Mouse (Mus musculus): ENCODE data around the gene Abl2. TPM values are rescaled to one million over a fixed set of nuclear protein-coding genes. Genes with fewer than 3 reads are reported as not detected.
"Not testable (repeated sequence)": the region's sequence is repeated elsewhere in the genome, so short reads cannot be mapped to it uniquely, and the experiment has no call there.

Gene Abl2
- polyA plus RNA-seq (2017; shearing (Covaris generic)) = 1 to 10 TPM; 2.8 to 6.1 (median 4.6) TPM

DNA sequence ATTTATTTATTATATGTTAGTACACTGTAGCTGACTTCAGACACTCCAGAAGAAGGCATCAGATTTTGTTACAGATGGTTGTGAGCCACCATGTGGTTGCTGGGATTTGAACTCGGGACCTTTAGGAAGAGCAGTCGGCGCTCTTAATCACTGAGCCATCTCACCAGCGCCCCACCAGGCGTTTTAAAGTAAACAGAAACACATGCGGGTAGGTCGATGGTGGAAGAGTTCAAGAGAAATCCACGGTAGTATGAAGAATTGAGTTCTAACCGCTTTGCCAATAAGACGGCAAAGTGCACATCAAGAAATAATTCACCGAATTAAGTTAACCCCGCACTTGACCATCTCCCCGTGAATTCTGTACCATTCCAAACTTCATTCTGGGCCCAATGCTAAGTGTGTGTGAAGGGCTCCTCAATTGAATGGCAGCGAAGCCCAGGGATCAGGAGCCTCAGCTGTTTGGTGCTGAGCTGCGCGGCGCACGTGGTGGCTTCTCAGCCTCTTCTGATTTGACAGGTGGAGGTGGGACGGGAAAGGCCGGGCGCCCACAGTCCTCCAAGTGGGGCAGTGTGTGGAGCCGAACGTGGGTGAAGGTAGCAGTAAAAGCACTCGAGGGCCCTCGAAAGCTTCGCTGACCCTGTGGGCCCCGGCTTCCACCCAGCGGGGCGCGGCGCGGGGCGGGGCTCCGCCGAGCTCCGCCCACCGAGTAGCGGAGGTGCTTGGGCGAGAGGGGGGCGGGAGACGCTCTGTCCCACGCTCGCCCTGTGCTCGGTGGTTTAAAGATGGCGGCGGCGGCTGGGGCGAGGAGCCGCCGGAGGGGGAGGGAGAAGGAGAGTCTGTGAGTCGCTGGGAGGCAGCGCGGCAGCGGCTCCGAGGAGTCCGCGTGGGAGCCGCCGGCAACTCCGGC lies at the start of gene Abl2:
TSS of gene Abl2 (plus strand) at position 763 of the 907 bp plus-strand sequence.
- peak; percentile 92 for ATAC-seq

DNA sequence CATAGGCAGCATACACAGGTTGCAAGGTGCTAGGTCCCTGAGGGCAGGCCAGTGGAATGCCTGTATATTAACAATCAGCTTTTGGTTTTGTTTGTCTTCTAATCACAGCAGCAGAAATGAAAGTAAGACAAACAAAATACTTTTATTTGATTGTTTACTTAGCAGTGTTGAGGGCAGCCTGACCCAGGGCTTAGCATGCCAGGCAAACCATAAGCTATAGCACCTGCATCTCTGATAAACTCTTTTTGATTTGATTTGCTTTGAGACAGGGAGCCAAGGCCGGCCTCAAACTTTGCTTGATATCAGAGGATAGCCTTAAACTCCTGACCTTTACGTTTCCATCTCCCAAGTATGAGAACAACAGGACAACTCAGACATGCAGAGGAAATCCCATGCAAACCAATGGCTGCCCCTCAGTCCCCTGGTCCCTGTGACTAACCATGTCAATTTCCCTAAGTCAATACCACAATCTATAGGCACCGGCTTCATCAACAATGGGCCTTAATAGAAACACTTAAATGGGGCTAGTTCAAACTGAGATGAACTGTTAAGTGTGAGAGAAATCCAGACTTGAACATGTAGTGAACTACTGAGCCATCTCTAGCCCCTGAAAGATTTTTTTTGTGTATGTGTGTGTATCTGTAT lies 38.3 kb upstream of the Abl2 start:
- no peak for ATAC-seq

DNA sequence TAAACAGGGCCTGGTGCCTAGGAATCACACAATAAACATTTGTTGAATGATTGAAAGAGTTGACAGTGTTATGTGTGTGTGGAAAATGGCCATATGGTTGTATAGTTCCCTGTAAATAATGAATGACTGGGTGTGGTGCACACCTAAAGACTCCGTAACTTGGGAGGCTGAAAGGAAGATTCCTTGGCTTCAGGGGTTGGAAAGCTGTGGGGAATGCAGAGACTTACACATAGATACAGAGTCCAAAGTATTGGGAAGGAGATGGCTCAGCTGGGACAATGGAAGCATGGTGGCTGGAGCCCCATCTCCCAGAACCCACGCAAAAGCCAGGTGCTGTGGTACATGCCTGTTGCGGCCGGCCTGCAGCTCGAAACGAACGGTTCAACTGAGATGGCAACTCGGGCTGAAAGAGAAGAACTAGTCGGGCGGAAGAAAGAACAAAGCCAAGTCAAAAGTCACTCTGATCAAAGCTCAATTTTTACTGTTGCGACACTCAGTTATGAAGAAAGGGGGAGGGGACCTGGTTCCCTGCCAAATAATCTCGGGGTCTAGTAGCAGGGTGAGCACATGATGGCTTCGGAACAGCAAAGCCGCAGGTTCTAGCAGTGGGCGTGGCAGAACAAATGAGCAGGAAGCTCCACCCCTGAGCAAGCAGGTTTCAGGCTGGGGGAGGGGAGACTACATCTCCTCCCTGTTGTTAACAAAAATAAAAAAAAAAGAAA lies 36.6 kb upstream of the Abl2 start:
- ATAC-seq = peak; percentile 89

DNA sequence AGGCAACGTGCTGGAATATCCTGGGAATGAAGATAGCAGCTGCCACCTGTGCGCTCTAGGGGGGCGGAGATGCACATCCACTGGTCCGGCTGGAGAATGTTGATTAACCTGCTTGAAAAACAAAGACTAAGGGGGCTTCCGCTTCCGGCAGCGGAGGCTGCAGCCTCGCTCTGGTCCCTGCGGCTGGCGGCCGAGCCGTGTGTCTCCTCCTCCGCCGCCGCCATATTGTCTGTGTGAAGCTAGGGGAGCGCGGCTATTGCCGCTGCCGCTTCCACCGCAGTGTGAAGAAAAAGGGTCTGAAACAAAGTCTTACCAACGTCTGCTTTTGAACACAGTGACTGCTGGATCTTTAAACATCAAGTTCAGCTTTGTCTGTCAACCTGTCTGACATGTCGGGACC lies 34.7 kb upstream of the Abl2 start, which contains the start of gene Gm10031:
TSS of gene Gm10031 (plus strand) at position 171 of the 400 bp plus-strand sequence.
- ATAC-seq = peak; percentile 52

DNA sequence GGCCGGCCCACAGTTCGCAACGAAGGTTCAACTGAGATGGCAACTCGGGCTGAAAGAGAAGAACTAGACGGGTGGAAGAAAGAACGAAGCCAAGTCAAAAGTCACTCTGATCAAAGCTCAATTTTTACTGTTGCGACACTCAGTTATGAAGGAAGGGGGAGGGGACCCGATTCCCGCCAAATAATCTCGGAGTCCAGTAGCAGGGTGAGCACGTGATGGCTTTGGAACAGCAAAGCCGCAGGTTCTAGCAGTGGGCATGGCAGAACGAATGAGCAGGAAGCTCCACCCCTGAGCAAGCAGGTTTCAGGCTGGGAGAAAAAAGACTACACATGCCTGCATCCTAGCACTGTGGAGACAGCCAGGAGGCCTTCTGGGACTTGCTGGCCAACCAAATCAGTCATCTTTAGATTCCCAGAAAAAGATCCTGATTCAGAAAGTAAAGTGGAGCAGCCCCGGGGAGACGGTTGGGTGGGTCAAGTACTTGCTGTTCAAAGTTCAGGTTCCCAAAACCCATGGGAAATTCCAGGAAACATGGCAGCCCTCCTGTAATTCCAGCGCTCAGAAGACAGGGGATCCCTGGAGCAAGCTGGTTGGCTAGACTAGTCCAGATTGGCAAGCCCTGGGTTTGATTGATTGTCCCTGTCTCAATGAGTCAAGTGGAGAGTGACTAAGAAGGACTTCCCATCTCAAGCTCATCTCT lies 26.0 kb upstream of the Abl2 start:
- not testable (repeated sequence) for ATAC-seq

DNA sequence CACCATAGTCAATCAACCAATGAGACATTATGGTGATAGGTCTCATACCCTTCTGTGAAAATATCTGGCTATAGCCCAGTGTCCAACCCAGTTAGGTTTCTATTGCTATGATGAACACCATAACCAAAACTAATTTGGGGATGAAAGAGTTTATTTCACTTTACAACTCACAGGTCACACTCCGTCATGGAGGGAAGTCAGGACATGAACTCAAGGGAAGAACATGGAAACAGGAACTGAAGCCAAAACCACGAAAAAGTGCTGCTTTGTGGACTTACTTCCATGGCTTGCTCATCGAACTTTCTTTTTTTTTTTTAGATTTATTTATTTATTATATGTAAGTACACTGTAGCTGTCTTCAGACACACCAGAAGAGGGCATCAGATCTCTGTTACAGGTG lies 25.1 kb upstream of the Abl2 start:
- no peak for ATAC-seq

DNA sequence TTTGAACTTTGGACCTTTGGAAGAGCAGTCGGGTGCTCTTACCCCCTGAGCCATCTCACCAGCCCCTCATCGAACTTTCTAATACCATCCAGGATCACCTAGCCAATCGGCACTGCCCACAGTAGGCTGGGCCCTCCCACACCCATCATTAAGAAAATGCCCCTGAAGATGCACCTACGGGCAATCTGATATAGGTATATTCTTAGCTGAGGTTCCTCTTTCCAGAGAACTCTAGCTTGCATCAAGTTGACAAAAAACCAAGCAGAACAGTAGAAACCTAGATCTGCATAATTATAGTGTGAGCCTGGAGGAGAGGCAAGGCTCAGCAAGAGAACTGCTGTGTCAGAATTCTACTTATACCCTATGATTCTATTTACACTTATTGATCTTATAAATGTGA lies 24.7 kb upstream of the Abl2 start:
- ATAC-seq = no peak

DNA sequence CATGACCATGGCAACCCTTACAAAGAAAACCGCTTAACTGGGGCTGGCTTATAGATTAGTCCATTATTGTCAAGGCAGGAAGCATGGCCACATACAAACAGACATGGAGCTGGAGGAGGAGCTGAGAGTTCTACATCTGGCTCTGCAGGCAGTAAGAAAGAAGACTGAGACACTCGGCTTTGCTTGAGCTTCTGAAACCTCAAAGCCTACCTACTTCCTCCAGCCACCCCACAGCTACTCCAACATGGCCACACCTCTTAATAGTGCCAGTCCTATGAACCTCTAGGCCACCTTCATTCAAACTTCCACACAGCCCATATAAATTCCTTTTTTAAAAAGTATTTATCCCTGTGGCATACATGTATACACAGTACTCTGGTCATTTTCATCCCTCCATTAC lies 21.6 kb upstream of the Abl2 start:
- peak; percentile 38 for ATAC-seq

DNA sequence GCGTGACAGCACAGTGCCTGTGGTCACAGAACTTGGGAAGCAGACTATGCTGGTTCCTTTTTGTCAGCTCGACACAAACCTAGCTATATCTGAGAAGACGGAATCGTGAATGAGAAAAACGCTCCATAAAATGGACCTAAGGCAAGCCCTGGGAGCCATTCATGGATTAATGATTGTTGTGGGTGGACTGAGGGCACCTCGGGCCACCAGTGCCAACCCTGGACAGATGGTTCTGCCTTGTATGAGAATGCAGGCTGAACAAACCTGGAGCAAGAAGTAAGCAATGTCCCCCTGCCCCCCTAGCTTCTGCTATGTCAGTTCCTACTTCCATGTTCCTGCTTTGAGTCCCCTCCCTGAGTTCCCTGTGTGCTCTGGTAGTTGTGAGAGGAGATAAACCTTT lies 20.9 kb upstream of the Abl2 start:
- no peak for ATAC-seq

DNA sequence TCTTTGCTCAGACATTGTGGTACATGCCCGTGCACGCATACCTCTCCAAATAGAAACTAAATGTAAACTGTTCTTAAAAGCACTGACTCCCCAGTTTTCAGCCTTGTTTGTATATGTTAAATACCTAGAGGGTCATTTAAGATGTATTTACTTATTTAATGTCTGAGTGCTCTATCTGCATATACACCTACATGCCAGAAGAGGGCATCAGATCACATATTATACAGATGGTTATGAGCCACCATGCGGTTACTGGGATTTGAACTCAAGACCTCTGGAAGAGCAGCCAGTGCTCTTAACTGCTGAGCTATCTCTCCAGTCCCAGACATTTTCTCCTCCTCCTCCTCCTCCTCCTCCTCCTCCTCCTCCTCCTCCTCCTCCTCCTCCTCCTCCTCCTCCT lies 20.2 kb upstream of the Abl2 start:
- no peak for ATAC-seq

DNA sequence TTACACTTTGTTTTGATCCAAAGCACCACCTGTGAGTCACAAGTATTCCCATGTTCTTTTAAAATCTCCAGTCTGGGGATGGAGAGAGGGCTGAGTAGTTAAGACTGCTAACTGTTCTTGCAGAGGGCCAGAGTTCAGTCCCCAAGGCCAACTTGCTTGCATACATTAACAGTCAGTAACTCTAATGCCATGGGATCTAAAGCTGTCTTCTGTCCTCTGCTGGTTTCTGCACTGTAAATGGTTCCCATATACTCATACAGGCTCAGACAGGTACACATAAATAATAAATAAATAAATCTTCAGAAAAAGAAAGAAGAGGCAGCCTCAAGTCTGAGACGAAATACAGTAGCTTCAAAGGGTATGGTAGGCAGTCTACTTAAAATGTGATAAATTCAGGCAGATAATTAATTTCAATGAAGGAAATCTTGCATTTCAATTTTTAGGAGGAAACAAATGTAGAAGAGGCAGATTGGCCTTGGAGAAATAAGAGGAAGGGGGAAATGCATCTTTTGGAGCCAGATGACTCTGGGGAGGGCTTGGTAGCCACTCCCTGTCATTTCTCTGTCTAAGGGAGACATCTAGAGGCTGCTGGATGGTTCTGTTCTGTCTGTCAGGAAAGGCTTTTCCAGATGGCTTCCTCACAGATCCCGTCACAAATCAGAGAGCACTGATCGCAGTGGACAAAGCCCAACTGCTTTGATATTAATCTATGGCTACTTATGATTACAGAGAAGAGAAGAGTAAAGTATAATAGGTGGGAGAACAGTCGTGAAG lies 18.6 kb upstream of the Abl2 start:
- no peak for ATAC-seq

DNA sequence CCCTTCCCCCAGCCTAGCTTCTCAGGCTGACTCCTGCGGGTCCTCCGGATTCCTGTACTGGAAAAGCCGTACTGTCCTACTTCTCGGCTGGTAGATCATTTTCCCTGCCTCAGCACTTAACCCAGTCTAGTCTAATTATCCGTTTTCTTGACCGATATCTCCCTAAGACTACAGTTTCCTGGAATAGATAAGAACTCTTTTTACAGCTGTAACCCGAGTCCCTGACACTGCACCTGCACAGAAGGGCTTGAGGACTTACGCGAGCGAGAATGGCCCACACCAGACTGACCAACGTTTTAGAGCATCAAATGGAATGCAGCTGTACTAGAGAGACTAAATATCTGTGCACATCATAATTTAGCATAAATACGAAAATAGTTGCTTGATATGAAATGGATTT lies 14.6 kb upstream of the Abl2 start:
- ATAC-seq = no peak

DNA sequence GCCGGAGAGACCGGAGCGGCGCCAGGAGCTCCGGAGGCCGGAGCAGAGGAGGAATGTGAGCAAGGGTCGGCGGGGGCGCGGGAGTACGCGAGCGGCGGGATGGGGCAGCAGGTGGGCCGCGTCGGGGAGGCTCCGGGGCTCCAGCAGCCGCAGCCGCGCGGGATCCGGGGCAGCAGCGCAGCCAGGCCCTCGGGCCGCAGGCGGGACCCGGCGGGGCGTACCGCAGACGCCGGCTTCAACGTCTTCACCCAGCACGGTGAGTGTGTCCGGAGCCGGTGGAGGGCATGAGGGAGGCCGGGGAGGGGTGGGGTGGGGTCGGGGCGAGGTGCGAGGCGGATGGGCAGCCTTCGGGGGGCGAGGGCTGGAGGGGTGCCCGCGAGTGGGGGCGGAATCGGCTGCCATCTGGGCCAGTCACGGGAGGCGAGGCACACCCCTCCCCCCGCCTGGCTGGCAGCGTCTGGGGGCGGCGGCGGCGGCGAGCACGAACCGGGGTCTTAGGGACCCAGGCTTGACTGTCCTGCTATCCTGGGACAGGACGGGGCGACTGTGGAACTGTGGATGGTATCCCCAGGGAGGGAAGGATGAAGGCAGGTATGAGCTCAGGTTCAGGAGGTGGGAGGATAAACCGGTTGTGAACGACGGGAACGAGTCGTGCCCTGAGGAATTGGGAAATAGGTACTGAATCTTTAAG lies 509 bp downstream of the Abl2 start:
- peak; percentile 15 for ATAC-seq

DNA sequence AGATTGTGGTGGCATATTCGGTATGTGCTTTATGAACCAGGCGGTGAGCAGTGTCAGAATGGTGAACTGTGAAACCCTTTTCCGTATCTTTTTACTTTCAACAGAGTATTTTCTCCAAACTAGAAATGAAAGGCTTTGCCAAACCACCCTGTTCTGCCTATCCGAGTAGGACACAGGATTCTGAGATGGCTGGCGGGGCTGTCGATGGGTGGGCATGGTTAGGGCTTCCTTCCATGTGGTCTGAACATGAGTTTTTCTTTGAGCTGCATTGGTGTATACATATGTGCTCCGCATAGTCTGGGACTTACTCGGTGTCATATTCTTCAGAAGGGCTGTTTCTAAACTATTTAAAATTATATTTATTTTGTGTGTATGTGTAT lies 1.0 kb downstream of the Abl2 start:
- ATAC-seq = no peak

DNA sequence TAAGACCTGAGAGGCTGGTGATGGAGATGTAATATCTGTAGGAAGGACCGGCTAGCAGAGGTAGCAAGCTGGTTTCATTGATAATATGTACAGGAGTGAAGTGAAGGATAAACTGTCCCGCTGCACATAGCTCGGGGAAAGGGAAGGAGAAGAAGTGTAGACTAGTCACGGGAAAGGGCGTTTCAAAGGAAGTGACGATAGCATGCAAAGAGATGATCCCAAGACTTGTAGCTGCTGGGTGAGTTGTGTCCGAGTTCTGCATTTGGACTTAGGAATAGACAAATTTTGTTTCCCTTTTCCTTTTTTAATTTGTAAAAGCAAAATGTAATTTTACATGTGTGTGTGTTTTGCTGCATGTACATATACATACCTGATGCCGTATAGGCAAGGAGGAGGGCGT lies 1.9 kb downstream of the Abl2 start:
- ATAC-seq = no peak

DNA sequence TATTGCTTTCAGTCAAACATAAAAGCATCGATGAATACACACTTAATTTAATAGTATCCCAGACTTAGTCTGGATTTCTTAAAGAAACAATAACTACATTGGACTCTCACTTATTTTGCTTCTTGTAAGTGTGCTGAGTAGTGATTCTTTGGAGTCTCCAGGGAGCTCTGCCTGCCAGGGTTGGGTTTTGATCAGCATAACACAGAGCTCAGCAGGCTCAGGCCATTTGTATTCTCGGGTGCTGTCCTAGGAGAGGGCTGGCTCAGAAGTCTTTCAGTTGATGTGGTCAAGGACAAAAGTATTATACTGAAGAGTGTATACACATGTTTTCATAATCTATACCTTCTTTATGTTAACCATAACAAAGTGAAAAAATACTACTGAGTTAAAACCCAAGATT lies 6.7 kb downstream of the Abl2 start:
- no peak for ATAC-seq

DNA sequence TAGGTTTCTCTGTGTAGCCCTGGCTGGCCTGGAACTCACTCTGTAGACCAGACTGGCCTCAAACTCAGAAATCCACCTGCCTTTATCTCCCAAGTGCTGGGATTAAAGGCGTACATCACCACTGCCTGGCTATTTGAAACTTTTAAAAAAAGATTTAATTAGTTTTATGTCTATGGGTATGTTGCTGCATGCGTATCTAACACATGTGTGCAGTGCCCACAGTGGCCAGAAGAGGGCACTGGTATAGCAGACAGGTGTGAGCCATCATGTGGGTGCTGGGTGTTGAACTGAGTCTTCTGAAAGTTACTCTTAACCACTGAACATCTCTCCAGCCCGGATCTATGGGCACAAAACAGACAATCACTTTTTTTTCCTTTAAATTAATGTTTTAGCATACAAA lies 7.5 kb downstream of the Abl2 start:
- ATAC-seq = peak; percentile 44

DNA sequence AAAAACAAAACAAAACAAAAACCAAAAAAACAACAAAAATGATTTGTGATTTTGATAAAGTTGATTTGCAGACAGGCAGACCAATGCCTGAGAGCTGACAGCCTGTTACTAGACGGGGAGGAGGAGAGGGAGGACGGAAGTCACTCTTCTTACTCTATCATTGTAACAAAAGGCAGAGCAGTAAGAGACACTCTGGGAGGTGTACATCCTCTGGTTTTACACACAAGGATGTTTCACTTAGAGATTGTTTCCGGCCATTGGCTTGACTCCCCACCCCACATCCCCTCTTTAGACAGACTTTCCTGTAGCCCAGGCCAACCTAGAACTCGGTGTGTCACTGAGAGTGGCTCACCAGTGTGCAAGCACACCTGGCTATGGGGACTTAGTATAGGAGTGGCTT lies 11.0 kb downstream of the Abl2 start:
- peak; percentile 38 for ATAC-seq

DNA sequence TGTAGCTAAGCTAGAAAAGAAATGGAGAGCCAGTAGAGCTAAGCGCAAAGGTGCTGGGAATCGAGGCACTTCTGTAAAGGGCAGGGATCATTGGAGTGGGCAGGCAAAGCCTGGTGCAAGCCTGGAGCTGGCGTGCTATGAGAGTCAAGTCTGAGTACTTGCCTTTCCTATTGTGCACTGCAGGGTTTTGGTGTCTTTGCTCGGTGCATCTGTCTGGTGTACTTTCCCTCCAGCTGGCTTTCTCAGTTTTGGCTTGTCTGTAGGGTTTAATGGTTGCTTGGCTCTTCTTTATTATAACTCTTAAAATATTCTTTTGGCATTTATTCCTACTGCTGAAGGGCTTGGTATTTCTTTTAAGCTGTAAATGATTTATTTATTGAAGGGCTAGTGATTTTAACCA lies 14.4 kb downstream of the Abl2 start:
- no peak for ATAC-seq

DNA sequence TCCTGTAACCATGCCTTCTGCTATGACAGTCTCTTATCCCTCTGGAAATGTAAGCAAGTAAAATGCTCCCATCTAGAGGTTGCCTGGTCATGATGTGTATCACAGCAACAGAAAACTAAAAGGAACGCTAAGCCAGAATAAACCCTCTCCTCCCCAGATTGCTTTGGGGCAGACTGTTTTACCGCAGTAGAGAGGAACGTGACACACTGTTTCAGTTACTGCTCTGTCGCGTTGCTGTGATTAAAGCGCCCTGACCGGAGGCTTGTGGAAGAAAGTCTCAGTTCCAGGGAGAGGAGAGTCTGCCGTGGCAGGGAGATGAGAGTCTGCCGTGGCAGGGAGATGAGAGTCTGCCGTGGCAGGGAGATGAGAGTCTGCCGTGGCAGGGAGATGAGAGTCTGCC lies 22.6 kb downstream of the Abl2 start:
- no peak for ATAC-seq

DNA sequence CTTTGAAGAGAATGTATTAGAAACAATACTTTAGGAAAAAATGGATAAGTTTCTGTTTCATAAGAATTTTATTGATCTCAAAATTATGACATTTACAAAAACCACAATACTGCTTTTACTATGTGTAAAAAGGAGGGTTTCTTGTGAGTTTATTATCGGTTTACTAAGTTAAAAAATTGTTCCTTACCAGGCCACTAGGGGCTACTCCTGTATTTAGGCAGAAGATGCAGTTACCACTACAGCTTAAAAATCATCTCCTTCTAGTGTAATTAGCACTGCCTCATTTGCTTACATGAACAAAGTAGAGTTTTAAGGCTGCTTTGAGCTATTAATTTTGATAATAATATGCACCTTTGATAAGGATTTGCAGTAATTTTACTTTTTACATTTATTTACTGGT lies 25.6 kb downstream of the Abl2 start:
- peak; percentile 76 for ATAC-seq

Data from inflammation-experienced regulatory T-cells, adult 6 months (primary cell).